Mouse (Mus musculus) neural tube, embryonic 15.5 days (tissue): ENCODE data around the gene Wsb1. TPM values are rescaled to one million over a fixed set of nuclear protein-coding genes. Genes with fewer than 3 reads are reported as not detected.

Experiments
- ATAC-seq: fragments of 200-750 bp; cut with Nextera tagmentation; 2 replicates; pipeline ENCODE4 v1.8.0; 2017; ENCODE audit warnings: mild to moderate bottlenecking, moderate TSS enrichment, moderate library complexity; ENCODE audit not compliant: low FRiP score
- H3K27ac ChIP-seq: fragments of 300-500 bp; sonication (generic); replicated peaks from 2 replicates; pipeline ENCODE4 v1.5.1; 2015; ENCODE audit warnings: mild to moderate bottlenecking, inconsistent platforms
- H3K27me3 ChIP-seq: fragments of 300-500 bp; sonication (generic); replicated peaks from 2 replicates; pipeline ENCODE4 v1.6.1; 2015; ENCODE audit warnings: inconsistent platforms
- H3K36me3 ChIP-seq: fragments of 300-500 bp; sonication (generic); 2 replicates; pipeline ENCODE4 v1.6.1; 2015; ENCODE audit warnings: inconsistent platforms
- H3K4me1 ChIP-seq: fragments of 300-500 bp; sonication (generic); 2 replicates; pipeline ENCODE4 v1.6.1; 2015; ENCODE audit warnings: inconsistent platforms
- H3K4me2 ChIP-seq: fragments of 300-500 bp; sonication (generic); 2 replicates; pipeline ENCODE4 v1.6.1; 2015; ENCODE audit warnings: inconsistent platforms, mild to moderate bottlenecking, moderate library complexity
- H3K4me3 ChIP-seq: fragments of 300-500 bp; sonication (generic); replicated peaks from 2 replicates; pipeline ENCODE4 v1.5.1; 2015; ENCODE audit warnings: mild to moderate bottlenecking, inconsistent platforms
- H3K9ac ChIP-seq: fragments of 300-500 bp; sonication (generic); replicated peaks from 2 replicates; pipeline ENCODE4 v1.6.1; 2015; ENCODE audit warnings: mild to moderate bottlenecking, inconsistent platforms
- H3K9me3 ChIP-seq: fragments of 300-500 bp; sonication (generic); replicated peaks from 2 replicates; pipeline ENCODE4 v1.6.1; 2016; ENCODE audit warnings: inconsistent platforms
- WGBS: fragments of 180-500 bp; shearing (Covaris S2); methylation state at CpG from one replicate; pipeline ENCODE4 v1.1.7; 2015; ENCODE audit warnings: mixed read lengths; 5-methylcytosine and 5-hydroxymethylcytosine counted together
- polyA plus RNA-seq: library from polyadenylated mRNA; unstranded; fragments of >200 nt; fragmentation: Nextera tagmentation; extraction: Ambion mirVana; gene quantifications from 2 replicates; pipeline ENCODE4 v1.2.1, GENCODE M21; 2015

Wsb1 gene
- polyA plus RNA-seq, 1 experiment from 2014 or later = 444 TPM

- Histone ChIP-seq H3K36me3 (no peaks in the 10 kb centered on the region), H3K27me3 (no peaks in the 10 kb centered on the region), H3K4me2 (no peak overlapping the region), H3K9me3 (no peaks in the 10 kb centered on the region), H3K9ac (no peak overlapping the region), H3K4me1 (0 out of 2 replicates have a peak, but pooled peaks cover 2% of the 10 kb centered on the region), H3K4me3 (no peak overlapping the region), H3K27ac (no peak overlapping the region)
- 62% methylated on average over 5 of the region's 5 CpGs for WGBS
- ATAC-seq = no peak
Measured at GRCm38 (mm10) chr11:79209113-79209512, 45.4 kb downstream of the Wsb1 start.

- H3K4me2 ChIP-seq = no peak overlapping the region
- H3K4me1 ChIP-seq = no peaks in the 10 kb centered on the region
Measured at GRCm38 (mm10) chr11:79208462-79208861, 46.0 kb downstream of the Wsb1 start.

GRCm38 (mm10) chr11:79207691-79208090 is 46.8 kb downstream of the Wsb1 start:
- H3K4me3 ChIP-seq = no peak overlapping the region
- no peaks in the 10 kb centered on the region for H3K36me3 ChIP-seq
- WGBS = 84% methylated on average over 10 of the region's 10 CpGs
- no peaks in the 10 kb centered on the region for H3K4me1 ChIP-seq
- H3K9ac ChIP-seq = no peak overlapping the region
- no peaks in the 10 kb centered on the region for H3K27me3 ChIP-seq
- H3K9me3 ChIP-seq = no peaks in the 10 kb centered on the region
- no peak overlapping the region for H3K27ac ChIP-seq
- ATAC-seq = no peak
- H3K4me2 ChIP-seq = no peak overlapping the region

More at GRCm38 (mm10) chr11:79208462-79208861, 46.0 kb downstream of the Wsb1 start:
- H3K9me3 ChIP-seq = no peaks in the 10 kb centered on the region
- 95% methylated on average over 4 of the region's 4 CpGs for WGBS
- H3K27ac ChIP-seq = no peak overlapping the region
- ATAC-seq = no peak
- H3K4me3 ChIP-seq = no peak overlapping the region
- H3K27me3 ChIP-seq = no peaks in the 10 kb centered on the region
- H3K36me3 ChIP-seq = no peaks in the 10 kb centered on the region
- H3K9ac ChIP-seq = no peak overlapping the region

- Histone ChIP-seq H3K27me3 (no peaks in the 10 kb centered on the region), H3K27ac (no peak overlapping the region), H3K4me3 (no peak overlapping the region), H3K9ac (no peak overlapping the region), H3K9me3 (no peaks in the 10 kb centered on the region), H3K36me3 (no peaks in the 10 kb centered on the region), H3K4me1 (0 out of 2 replicates have a peak, but pooled peaks cover 3% of the 10 kb centered on the region), H3K4me2 (no peak overlapping the region)
- ATAC-seq = no peak
- 88% methylated on average over 3 of the region's 3 CpGs for WGBS
Measured at GRCm38 (mm10) chr11:79204444-79204843, 50.0 kb downstream of the Wsb1 start.

- Histone ChIP-seq H3K9ac (no peak overlapping the region), H3K9me3 (no peaks in the 10 kb centered on the region), H3K4me1 (0 out of 2 replicates have a peak, but pooled peaks cover 3% of the 10 kb centered on the region), H3K4me3 (no peak overlapping the region), H3K27ac (no peak overlapping the region), H3K4me2 (no peak overlapping the region), H3K27me3 (no peaks in the 10 kb centered on the region), H3K36me3 (no peaks in the 10 kb centered on the region)
- 57% methylated on average over 7 of the region's 7 CpGs for WGBS
- no peak for ATAC-seq
Measured at GRCm38 (mm10) chr11:79200502-79200901, 54.0 kb downstream of the Wsb1 start.

GRCm38 (mm10) chr11:79198562-79198961 is 55.9 kb downstream of the Wsb1 start:
- no peak for ATAC-seq
- WGBS = 93% methylated on average over 4 of the region's 4 CpGs
- Histone ChIP-seq H3K4me2 (no peak overlapping the region), H3K9me3 (no peaks in the 10 kb centered on the region), H3K4me3 (no peak overlapping the region), H3K27me3 (no peaks in the 10 kb centered on the region), H3K9ac (no peak overlapping the region), H3K4me1 (0 out of 2 replicates have a peak, but pooled peaks cover 3% of the 10 kb centered on the region), H3K27ac (no peak overlapping the region), H3K36me3 (no peaks in the 10 kb centered on the region)

- Histone ChIP-seq H3K36me3 (no peaks in the 10 kb centered on the region), H3K4me1 (0 out of 2 replicates have a peak, but pooled peaks cover 3% of the 10 kb centered on the region), H3K9ac (no peak overlapping the region), H3K27me3 (no peaks in the 10 kb centered on the region), H3K27ac (no peak overlapping the region), H3K4me3 (no peak overlapping the region), H3K4me2 (no peak overlapping the region), H3K9me3 (no peaks in the 10 kb centered on the region)
- ATAC-seq = no peak
- 87% methylated on average over 6 of the region's 6 CpGs for WGBS
Measured at GRCm38 (mm10) chr11:79197846-79198235, 56.6 kb downstream of the Wsb1 start.

- Histone ChIP-seq H3K9ac (no peak overlapping the region), H3K4me3 (no peak overlapping the region), H3K9me3 (no peaks in the 10 kb centered on the region), H3K4me1 (0 out of 2 replicates have a peak, but pooled peaks cover 3% of the 10 kb centered on the region), H3K36me3 (no peaks in the 10 kb centered on the region), H3K4me2 (no peak overlapping the region), H3K27me3 (no peaks in the 10 kb centered on the region), H3K27ac (no peak overlapping the region)
- ATAC-seq = no peak
- WGBS = 75% methylated on average over 13 of the region's 13 CpGs
Measured at GRCm38 (mm10) chr11:79196876-79197845, 57.3 kb downstream of the Wsb1 start.

GRCm38 (mm10) chr11:79196196-79196869 is 58.1 kb downstream of the Wsb1 start:
- H3K36me3 ChIP-seq = no peaks in the 10 kb centered on the region
- H3K4me1 ChIP-seq = 0 out of 2 replicates have a peak, but pooled peaks cover 3% of the 10 kb centered on the region
- no peak overlapping the region for H3K4me3 ChIP-seq
- no peaks in the 10 kb centered on the region for H3K27me3 ChIP-seq
- H3K4me2 ChIP-seq = no peak overlapping the region
- ATAC-seq = no peak
- no peak overlapping the region for H3K9ac ChIP-seq
- WGBS = 68% methylated on average over 3 of the region's 3 CpGs
- H3K27ac ChIP-seq = no peak overlapping the region
- H3K9me3 ChIP-seq = no peaks in the 10 kb centered on the region

- no peak overlapping the region for H3K27ac ChIP-seq
- WGBS = 83% methylated on average over 1 of the region's 1 CpGs
- no peak overlapping the region for H3K4me3 ChIP-seq
- H3K27me3 ChIP-seq = no peaks in the 10 kb centered on the region
- H3K4me2 ChIP-seq = no peak overlapping the region
- no peaks in the 10 kb centered on the region for H3K36me3 ChIP-seq
- no peaks in the 10 kb centered on the region for H3K9me3 ChIP-seq
- H3K4me1 ChIP-seq = no peaks in the 10 kb centered on the region
- H3K9ac ChIP-seq = no peak overlapping the region
- ATAC-seq = no peak
Measured at GRCm38 (mm10) chr11:79192176-79192575, 62.3 kb downstream of the Wsb1 start.

GRCm38 (mm10) chr11:79191214-79191613 is 63.3 kb downstream of the Wsb1 start:
- no peak overlapping the region for H3K4me3 ChIP-seq
- no peaks in the 10 kb centered on the region for H3K36me3 ChIP-seq
- no peak overlapping the region for H3K4me2 ChIP-seq
- H3K9ac ChIP-seq = no peak overlapping the region
- H3K9me3 ChIP-seq = no peaks in the 10 kb centered on the region
- H3K27me3 ChIP-seq = no peaks in the 10 kb centered on the region
- WGBS = 87% methylated on average over 4 of the region's 4 CpGs
- no peak overlapping the region for H3K27ac ChIP-seq
- no peaks in the 10 kb centered on the region for H3K4me1 ChIP-seq
- ATAC-seq = no peak
